Mouse (Mus musculus): ENCODE measurements around the gene Cmtm6. TPM values are rescaled to one million over a fixed set of nuclear protein-coding genes. Genes with fewer than 3 reads are reported as not detected.

The Cmtm6 gene
- polyA plus RNA-seq (2014; fragmentation: Nextera tagmentation; extraction: Ambion mirVana), result 41.9 and 45.2 TPM in 2 replicates

DNA sequence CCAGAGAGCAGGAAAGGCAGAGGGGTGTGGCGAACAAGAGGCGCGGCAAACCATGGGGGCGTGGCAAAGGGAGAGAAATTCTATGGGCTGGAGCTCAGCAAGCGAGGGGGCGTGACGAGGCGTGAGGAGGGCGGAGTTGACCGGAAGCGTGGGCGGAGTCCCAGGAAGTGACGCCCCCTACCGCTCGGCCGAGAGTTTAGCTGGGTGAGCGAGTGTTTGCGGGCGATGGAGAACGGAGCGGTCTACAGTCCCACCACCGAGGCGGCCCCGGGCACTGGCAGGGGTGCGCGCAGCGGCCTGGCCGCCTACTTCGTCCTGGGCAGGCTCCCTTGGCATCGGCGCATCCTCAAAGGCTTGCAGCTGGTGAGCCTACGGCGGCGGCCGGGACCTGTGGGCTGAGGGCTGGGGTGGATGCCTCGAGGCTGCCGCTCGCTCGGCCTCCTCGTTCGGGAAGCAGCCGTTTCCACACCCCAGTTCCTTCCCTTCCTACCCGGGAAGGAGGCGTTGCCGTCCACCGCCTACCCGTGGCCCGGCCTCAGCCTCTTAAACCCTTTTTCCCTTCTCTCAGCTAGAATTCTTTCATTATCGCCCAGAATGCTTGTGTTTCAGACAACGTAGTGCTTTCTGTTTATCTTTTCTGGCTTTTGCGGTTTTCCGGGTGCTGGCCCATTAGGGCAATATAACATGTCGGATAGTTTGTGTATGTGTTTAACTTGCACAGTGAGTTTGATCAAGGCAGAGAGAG lies at the start of gene Cmtm6:
Gene Cmtm6 (plus strand): TSS at position 106 of the 745 bp plus-strand sequence.
- no peaks in the 10 kb centered on the region for H3K36me3 ChIP-seq (ENCODE audit: control insufficient read depth, insufficient read depth, low read length)
- peaks cover 13 to 34% of the 10 kb centered on the region in 2 experiments for H3K4me1 ChIP-seq (ENCODE audit: control insufficient read depth in 2 of 2, insufficient read depth in 2 of 2, low read length in 2 of 2)
- WGBS, result under 1% methylated on average over 53 of the region's 53 CpGs

DNA sequence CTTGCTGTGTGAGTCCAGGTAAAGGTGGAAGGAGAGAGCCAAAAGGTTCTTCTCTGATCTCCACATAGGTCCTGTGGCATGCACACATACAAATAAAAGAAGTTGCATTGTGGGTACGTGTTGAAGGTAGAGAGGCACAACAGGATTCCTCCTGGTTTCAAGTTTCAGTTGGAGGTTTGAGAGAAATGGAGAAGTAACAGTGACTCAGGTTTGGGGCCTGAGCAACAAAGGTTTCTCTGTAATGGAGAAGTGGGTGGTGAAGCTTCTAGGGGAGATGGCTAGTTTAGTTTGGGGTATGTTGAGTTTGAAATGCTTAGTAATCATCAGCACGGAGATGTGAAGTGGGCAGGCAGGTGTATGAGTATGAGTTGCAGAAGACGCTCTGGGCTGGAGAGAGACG lies 48.7 kb upstream of the Cmtm6 start:
- ATAC-seq (ENCODE audit: insufficient number of reproducible peaks, insufficient read depth, low FRiP score, low read depth), result no peak

More for the DNA sequence above, at the start of gene Cmtm6:
- peak; percentile 86 for ATAC-seq (ENCODE audit: insufficient number of reproducible peaks, insufficient read depth, low FRiP score, low read depth)
- peak within 1 kb of the TSS; percentile 80 for H3K4me2 ChIP-seq (ENCODE audit: low read length)
- H3K9me3 ChIP-seq (ENCODE audit: control insufficient read depth, low read length), result no peaks in the 10 kb centered on the region
- no peaks in the 10 kb centered on the region for H3K27me3 ChIP-seq (ENCODE audit: control insufficient read depth, insufficient read depth, low read length)
- H3K4me3 ChIP-seq (ENCODE audit: control insufficient read depth in 1 of 2, insufficient read depth in 1 of 2, low read depth in 1 of 2, low read length in 2 of 2), result peak within 1 kb of the TSS; percentile 79 to 89
- H3K27ac ChIP-seq (replicated peaks in 1 of 2; ENCODE audit: control insufficient read depth in 1 of 2, insufficient read depth in 1 of 2, low read depth in 2 of 2, low read length in 2 of 2), result peak within 1 kb of the TSS; percentile 76 to 91
- H3K9ac ChIP-seq (ENCODE audit: low read length), result peak within 1 kb of the TSS; percentile 93

DNA sequence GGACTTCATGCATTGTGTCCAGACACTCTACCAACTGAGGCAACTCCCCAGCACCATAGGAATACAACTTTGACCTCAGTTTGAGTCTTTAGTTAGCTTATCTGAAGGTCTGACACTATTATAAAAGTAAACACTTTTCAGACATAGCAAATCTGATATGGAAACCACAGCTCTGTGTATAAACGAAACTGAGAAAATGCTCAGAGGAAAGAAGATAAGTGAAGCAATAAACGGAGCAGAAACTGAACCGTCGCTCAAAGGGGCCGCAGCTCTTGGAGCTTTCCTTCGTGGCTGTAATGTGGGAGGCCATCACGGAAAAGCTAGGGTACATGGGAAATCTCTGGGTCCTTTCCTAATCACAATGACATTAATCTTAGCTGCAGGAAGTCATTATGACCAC lies 44.7 kb upstream of the Cmtm6 start:
- Histone ChIP-seq H3K27ac (replicated peaks in 1 of 2; ENCODE audit: control insufficient read depth in 1 of 2, insufficient read depth in 1 of 2, low read depth in 2 of 2, low read length in 2 of 2) (no peak overlapping the region), H3K36me3 (ENCODE audit: control insufficient read depth, insufficient read depth, low read length) (peaks cover 4% of the 10 kb centered on the region), H3K9me3 (ENCODE audit: control insufficient read depth, low read length) (no peaks in the 10 kb centered on the region), H3K4me1 (ENCODE audit: control insufficient read depth in 2 of 2, insufficient read depth in 2 of 2, low read length in 2 of 2) (peaks cover 7 to 24% of the 10 kb centered on the region in 2 experiments), H3K9ac (ENCODE audit: low read length) (no peak overlapping the region), H3K4me2 (ENCODE audit: low read length) (no peak overlapping the region), H3K27me3 (ENCODE audit: control insufficient read depth, insufficient read depth, low read length) (no peaks in the 10 kb centered on the region), H3K4me3 (ENCODE audit: control insufficient read depth in 1 of 2, insufficient read depth in 1 of 2, low read depth in 1 of 2, low read length in 2 of 2) (no peak overlapping the region)
- WGBS, result 80% methylated on average over 7 of the region's 7 CpGs
- ATAC-seq (ENCODE audit: insufficient number of reproducible peaks, insufficient read depth, low FRiP score, low read depth), result no peak

More for the DNA sequence above, 48.7 kb upstream of the Cmtm6 start:
- H3K27ac ChIP-seq (replicated peaks in 1 of 2; ENCODE audit: control insufficient read depth in 1 of 2, insufficient read depth in 1 of 2, low read depth in 2 of 2, low read length in 2 of 2), result no peak overlapping the region
- H3K27me3 ChIP-seq (ENCODE audit: control insufficient read depth, insufficient read depth, low read length), result no peaks in the 10 kb centered on the region
- no peaks in the 10 kb centered on the region for H3K4me1 ChIP-seq (ENCODE audit: control insufficient read depth in 2 of 2, insufficient read depth in 2 of 2, low read length in 2 of 2)
- H3K9me3 ChIP-seq (ENCODE audit: control insufficient read depth, low read length), result no peaks in the 10 kb centered on the region
- H3K4me2 ChIP-seq (ENCODE audit: low read length), result no peak overlapping the region
- no peaks in the 10 kb centered on the region for H3K36me3 ChIP-seq (ENCODE audit: control insufficient read depth, insufficient read depth, low read length)
- WGBS, result 73% methylated on average over 4 of the region's 4 CpGs
- H3K9ac ChIP-seq (ENCODE audit: low read length), result no peak overlapping the region
- no peak overlapping the region for H3K4me3 ChIP-seq (ENCODE audit: control insufficient read depth in 1 of 2, insufficient read depth in 1 of 2, low read depth in 1 of 2, low read length in 2 of 2)

DNA sequence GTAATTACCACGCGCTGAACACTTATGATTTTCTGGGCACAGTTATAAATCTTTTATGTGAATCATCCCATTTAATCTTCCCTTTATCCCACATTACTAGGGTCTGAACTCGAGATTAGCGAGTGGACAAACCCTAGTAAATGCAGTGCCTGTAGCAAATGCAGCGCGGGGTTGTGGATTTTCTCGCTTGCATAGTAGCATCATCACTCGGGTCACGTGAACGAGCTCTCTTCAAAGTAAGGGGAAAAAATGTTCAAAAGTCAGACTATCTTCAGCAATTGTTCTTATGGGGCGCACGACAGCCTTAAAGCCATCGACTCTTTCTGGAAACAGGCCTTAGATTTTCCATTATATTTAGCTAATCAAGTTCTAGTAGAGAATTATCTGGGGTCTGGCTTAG lies 43.3 kb upstream of the Cmtm6 start:
- H3K36me3 ChIP-seq (ENCODE audit: control insufficient read depth, insufficient read depth, low read length), result peaks cover 14% of the 10 kb centered on the region
- H3K27me3 ChIP-seq (ENCODE audit: control insufficient read depth, insufficient read depth, low read length), result no peaks in the 10 kb centered on the region
- WGBS, result 66% methylated on average over 13 of the region's 13 CpGs
- peaks cover 7 to 24% of the 10 kb centered on the region in 2 experiments for H3K4me1 ChIP-seq (ENCODE audit: control insufficient read depth in 2 of 2, insufficient read depth in 2 of 2, low read length in 2 of 2)
- ATAC-seq (ENCODE audit: insufficient number of reproducible peaks, insufficient read depth, low FRiP score, low read depth), result no peak
- no peaks in the 10 kb centered on the region for H3K9me3 ChIP-seq (ENCODE audit: control insufficient read depth, low read length)
- H3K27ac ChIP-seq (replicated peaks in 1 of 2; ENCODE audit: control insufficient read depth in 1 of 2, insufficient read depth in 1 of 2, low read depth in 2 of 2, low read length in 2 of 2), result no peak overlapping the region
- H3K9ac ChIP-seq (ENCODE audit: low read length), result peak overlapping the region; percentile 95
- H3K4me2 ChIP-seq (ENCODE audit: low read length), result peak overlapping the region; percentile 78
- H3K4me3 ChIP-seq (ENCODE audit: control insufficient read depth in 1 of 2, insufficient read depth in 1 of 2, low read depth in 1 of 2, low read length in 2 of 2), result peak overlapping the region in 1 of 2 experiments; percentile 82; a peak in 2 of 4 replicates

DNA sequence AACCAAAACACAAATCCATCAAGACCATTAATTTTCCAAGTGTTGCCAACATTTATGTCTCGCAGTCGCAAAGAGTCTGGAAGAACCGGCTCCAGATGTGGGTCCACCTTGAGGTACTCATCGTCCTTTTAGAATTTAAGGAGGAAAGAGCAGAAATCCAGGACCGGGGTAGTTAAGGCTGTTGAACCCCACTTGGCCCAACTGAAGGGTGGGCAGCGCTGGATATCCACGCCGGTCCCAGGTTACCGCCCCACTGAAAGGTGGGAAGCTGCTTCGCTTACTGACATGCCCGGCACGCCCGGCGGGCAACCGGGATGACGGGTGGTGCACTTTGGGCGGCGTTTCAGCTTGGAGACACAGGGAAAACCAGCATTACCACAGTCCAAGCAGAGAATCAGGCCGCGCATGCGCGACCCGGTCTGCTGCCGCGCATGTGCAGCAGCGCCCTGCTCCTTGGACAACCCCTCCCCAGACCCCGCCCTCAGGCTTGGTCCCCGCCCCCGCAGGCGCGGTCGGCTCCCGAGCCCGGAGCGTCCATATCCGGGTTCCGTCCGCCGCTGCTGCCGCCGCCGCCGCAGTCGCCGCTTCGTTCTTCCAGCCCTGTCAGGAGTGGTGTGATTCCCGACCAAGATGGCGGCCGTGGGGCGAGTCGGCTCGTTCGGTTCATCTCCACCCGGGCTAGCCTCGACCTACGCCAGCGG lies 42.5 kb upstream of the Cmtm6 start, which contains the start of gene Dync1li1:
Gene Dync1li1 (plus strand): TSS at position 539 of the 701 bp plus-strand sequence.
- Histone ChIP-seq H3K9ac (ENCODE audit: low read length) (peak within 1 kb of the TSS; percentile 95), H3K36me3 (ENCODE audit: control insufficient read depth, insufficient read depth, low read length) (peaks cover 18% of the 10 kb centered on the region), H3K27me3 (ENCODE audit: control insufficient read depth, insufficient read depth, low read length) (no peaks in the 10 kb centered on the region), H3K4me1 (ENCODE audit: control insufficient read depth in 2 of 2, insufficient read depth in 2 of 2, low read length in 2 of 2) (peaks cover 7 to 24% of the 10 kb centered on the region in 2 experiments), H3K4me2 (ENCODE audit: low read length) (peak within 1 kb of the TSS; percentile 78), H3K9me3 (ENCODE audit: control insufficient read depth, low read length) (no peaks in the 10 kb centered on the region), H3K4me3 (ENCODE audit: control insufficient read depth in 1 of 2, insufficient read depth in 1 of 2, low read depth in 1 of 2, low read length in 2 of 2) (peak within 1 kb of the TSS; percentile 82 to 90), H3K27ac (replicated peaks in 1 of 2; ENCODE audit: control insufficient read depth in 1 of 2, insufficient read depth in 1 of 2, low read depth in 2 of 2, low read length in 2 of 2) (peak within 1 kb of the TSS; percentile 82 to 89)
- peak; percentile 96 for ATAC-seq (ENCODE audit: insufficient number of reproducible peaks, insufficient read depth, low FRiP score, low read depth)
- under 1% methylated on average over 57 of the region's 57 CpGs for WGBS

DNA sequence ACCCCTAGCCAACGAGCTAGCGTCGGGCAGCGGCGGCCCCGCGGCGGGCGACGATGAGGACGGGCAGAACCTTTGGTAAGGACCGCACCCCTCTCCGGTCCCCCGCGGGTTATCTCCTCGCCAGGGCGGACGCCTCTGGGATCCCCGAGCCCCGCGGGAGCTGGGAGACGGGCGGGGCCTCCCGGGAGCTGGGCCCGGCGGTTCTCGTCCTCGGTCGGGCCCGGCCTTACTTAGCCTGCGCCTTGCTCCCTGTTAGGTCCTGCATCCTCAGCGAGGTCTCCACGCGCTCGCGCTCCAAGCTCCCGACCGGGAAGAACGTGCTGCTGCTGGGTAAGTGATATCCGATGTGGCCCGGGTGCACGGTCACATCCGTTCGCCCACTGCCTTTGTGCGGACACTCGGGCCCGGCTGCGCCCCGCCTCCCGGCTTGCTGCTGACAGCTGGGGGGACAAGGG lies 41.9 kb upstream of the Cmtm6 start:
- Histone ChIP-seq H3K9me3 (ENCODE audit: control insufficient read depth, low read length) (no peaks in the 10 kb centered on the region), H3K4me1 (ENCODE audit: control insufficient read depth in 2 of 2, insufficient read depth in 2 of 2, low read length in 2 of 2) (peaks cover 7 to 24% of the 10 kb centered on the region in 2 experiments), H3K4me3 (ENCODE audit: control insufficient read depth in 1 of 2, insufficient read depth in 1 of 2, low read depth in 1 of 2, low read length in 2 of 2) (peak overlapping the region; percentile 82 to 90), H3K27ac (replicated peaks in 1 of 2; ENCODE audit: control insufficient read depth in 1 of 2, insufficient read depth in 1 of 2, low read depth in 2 of 2, low read length in 2 of 2) (peak overlapping the region; percentile 82 to 89), H3K27me3 (ENCODE audit: control insufficient read depth, insufficient read depth, low read length) (no peaks in the 10 kb centered on the region), H3K4me2 (ENCODE audit: low read length) (peak overlapping the region; percentile 78), H3K9ac (ENCODE audit: low read length) (peak overlapping the region; percentile 95), H3K36me3 (ENCODE audit: control insufficient read depth, insufficient read depth, low read length) (peaks cover 23% of the 10 kb centered on the region)
- ATAC-seq (ENCODE audit: insufficient number of reproducible peaks, insufficient read depth, low FRiP score, low read depth), result peak; percentile 67
- under 1% methylated on average over 50 of the region's 50 CpGs for WGBS

DNA sequence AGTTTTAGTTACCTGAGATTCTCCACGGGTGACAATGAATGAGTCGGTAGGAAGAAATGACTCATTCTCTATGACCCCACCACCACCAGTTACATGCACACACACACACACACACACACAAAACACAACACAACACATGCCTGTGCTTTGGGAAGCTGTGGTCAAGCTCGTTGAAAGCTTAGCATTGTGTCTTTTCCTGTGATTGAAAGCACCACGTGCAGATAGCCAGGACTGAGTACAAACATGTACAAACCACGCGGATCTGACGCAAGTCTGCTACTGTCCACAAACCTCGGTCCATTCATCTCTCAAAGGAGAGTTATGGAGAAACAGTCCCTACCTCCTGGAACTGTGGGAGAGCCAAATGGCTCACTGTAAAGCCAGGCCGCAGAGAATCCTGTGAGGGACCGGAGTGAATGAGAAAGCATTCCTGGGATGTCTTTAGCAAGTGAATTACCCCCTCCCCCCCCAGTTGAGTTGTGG lies 40.8 kb upstream of the Cmtm6 start:
- H3K27ac ChIP-seq (replicated peaks in 1 of 2; ENCODE audit: control insufficient read depth in 1 of 2, insufficient read depth in 1 of 2, low read depth in 2 of 2, low read length in 2 of 2), result peak overlapping the region in 1 of 2 experiments; percentile 24; a peak in 3 of 4 replicates
- no peak for ATAC-seq (ENCODE audit: insufficient number of reproducible peaks, insufficient read depth, low FRiP score, low read depth)
- no peaks in the 10 kb centered on the region for H3K27me3 ChIP-seq (ENCODE audit: control insufficient read depth, insufficient read depth, low read length)
- H3K4me2 ChIP-seq (ENCODE audit: low read length), result peak overlapping the region; percentile 78
- 7% methylated on average over 10 of the region's 10 CpGs for WGBS
- peak overlapping the region; percentile 95 for H3K9ac ChIP-seq (ENCODE audit: low read length)
- H3K4me1 ChIP-seq (ENCODE audit: control insufficient read depth in 2 of 2, insufficient read depth in 2 of 2, low read length in 2 of 2), result peaks cover 7 to 24% of the 10 kb centered on the region in 2 experiments
- H3K4me3 ChIP-seq (ENCODE audit: control insufficient read depth in 1 of 2, insufficient read depth in 1 of 2, low read depth in 1 of 2, low read length in 2 of 2), result peak overlapping the region; percentile 21 to 82
- H3K9me3 ChIP-seq (ENCODE audit: control insufficient read depth, low read length), result no peaks in the 10 kb centered on the region
- peaks cover 35% of the 10 kb centered on the region for H3K36me3 ChIP-seq (ENCODE audit: control insufficient read depth, insufficient read depth, low read length)
